Mouse (Mus musculus): ENCODE data around the gene Maml1. TPM values are rescaled to one million over a fixed set of nuclear protein-coding genes. Genes with fewer than 3 reads are reported as not detected.
A peak's percentile ranks its signal among the peaks of the same experiment; 100 is the strongest.

Gene Maml1
- polyA plus RNA-seq, 1 experiment from 2014 or later: 4.1 TPM

- Histone ChIP-seq H3K27me3 (ENCODE audit: control insufficient read depth, insufficient read depth, low read length) (no peaks in the 10 kb centered on the region), H3K36me3 (ENCODE audit: control insufficient read depth, insufficient read depth, low read length) (no peaks in the 10 kb centered on the region), H3K4me3 (replicated peaks; ENCODE audit: low read length) (no peak overlapping the region), H3K9me3 (replicated peaks; ENCODE audit: control insufficient read depth, low read length) (no peaks in the 10 kb centered on the region), H3K4me1 (ENCODE audit: control insufficient read depth, insufficient read depth, low read length) (peaks cover 25% of the 10 kb centered on the region), H3K4me2 (ENCODE audit: low read depth, low read length) (no peak overlapping the region), H3K27ac (ENCODE audit: low read length) (no peak overlapping the region), H3K9ac (ENCODE audit: low read length) (no peak overlapping the region)
- no peak for ATAC-seq (ENCODE audit: insufficient read depth, low FRiP score)
- WGBS: 64% methylated on average over 3 of the region's 3 CpGs
Observed at GRCm38 (mm10) chr11:50212060-50212739, 79.9 kb downstream of the Maml1 start.

- H3K36me3 ChIP-seq (ENCODE audit: control insufficient read depth, insufficient read depth, low read length): peaks cover 1% of the 10 kb centered on the region; the same call in 1 of the 2 replicates
- peaks cover 25% of the 10 kb centered on the region for H3K4me1 ChIP-seq (ENCODE audit: control insufficient read depth, insufficient read depth, low read length)
- peak overlapping the region; percentile 97 for H3K9ac ChIP-seq (ENCODE audit: low read length)
- no peak for ATAC-seq (ENCODE audit: insufficient read depth, low FRiP score)
- H3K4me3 ChIP-seq (replicated peaks; ENCODE audit: low read length): peak overlapping the region; percentile 99
- H3K27me3 ChIP-seq (ENCODE audit: control insufficient read depth, insufficient read depth, low read length): no peaks in the 10 kb centered on the region
- peak overlapping the region; percentile 79 for H3K4me2 ChIP-seq (ENCODE audit: low read depth, low read length)
- 86% methylated on average over 3 of the region's 3 CpGs for WGBS
- H3K9me3 ChIP-seq (replicated peaks; ENCODE audit: control insufficient read depth, low read length): no peaks in the 10 kb centered on the region
- H3K27ac ChIP-seq (ENCODE audit: low read length): no peak overlapping the region
Observed at GRCm38 (mm10) chr11:50211322-50212059, 80.6 kb downstream of the Maml1 start.

GRCm38 (mm10) chr11:50210505-50211151, 81.5 kb downstream of the Maml1 start, which contains the start of the genes Sqstm1 and Mgat4b:
TSS of gene Sqstm1 (minus strand) at chr11:50210827.
TSS of gene Mgat4b (plus strand) at chr11:50210890.
- no peaks in the 10 kb centered on the region for H3K9me3 ChIP-seq (replicated peaks; ENCODE audit: control insufficient read depth, low read length)
- under 1% methylated on average over 48 of the region's 48 CpGs for WGBS
- H3K4me2 ChIP-seq (ENCODE audit: low read depth, low read length): peak within 1 kb of the TSS; percentile 79
- no peaks in the 10 kb centered on the region for H3K27me3 ChIP-seq (ENCODE audit: control insufficient read depth, insufficient read depth, low read length)
- H3K9ac ChIP-seq (ENCODE audit: low read length): peak within 1 kb of the TSS; percentile 97
- H3K36me3 ChIP-seq (ENCODE audit: control insufficient read depth, insufficient read depth, low read length): peaks cover 9% of the 10 kb centered on the region; the same call in 1 of the 2 replicates
- ATAC-seq (ENCODE audit: insufficient read depth, low FRiP score): peak; percentile 57
- H3K27ac ChIP-seq (ENCODE audit: low read length): peak within 1 kb of the TSS; percentile 99
- peak within 1 kb of the TSS; percentile 99 for H3K4me3 ChIP-seq (replicated peaks; ENCODE audit: low read length)
- H3K4me1 ChIP-seq (ENCODE audit: control insufficient read depth, insufficient read depth, low read length): peaks cover 19% of the 10 kb centered on the region

GRCm38 (mm10) chr11:50210101-50210504, 82.0 kb downstream of the Maml1 start:
- Histone ChIP-seq H3K27me3 (ENCODE audit: control insufficient read depth, insufficient read depth, low read length) (no peaks in the 10 kb centered on the region), H3K9ac (ENCODE audit: low read length) (peak overlapping the region; percentile 97)
- under 1% methylated on average over 24 of the region's 24 CpGs for WGBS

GRCm38 (mm10) chr11:50208039-50208438, 84.1 kb downstream of the Maml1 start:
- Histone ChIP-seq H3K4me2 (ENCODE audit: low read depth, low read length) (no peak overlapping the region; the same call in 1 of the 2 replicates), H3K4me1 (ENCODE audit: control insufficient read depth, insufficient read depth, low read length) (peaks cover 14% of the 10 kb centered on the region), H3K27ac (ENCODE audit: low read length) (no peak overlapping the region), H3K36me3 (ENCODE audit: control insufficient read depth, insufficient read depth, low read length) (peaks cover 23% of the 10 kb centered on the region), H3K9me3 (replicated peaks; ENCODE audit: control insufficient read depth, low read length) (no peaks in the 10 kb centered on the region), H3K27me3 (ENCODE audit: control insufficient read depth, insufficient read depth, low read length) (no peaks in the 10 kb centered on the region), H3K9ac (ENCODE audit: low read length) (no peak overlapping the region), H3K4me3 (replicated peaks; ENCODE audit: low read length) (no peak overlapping the region)
- WGBS: 92% methylated on average over 5 of the region's 5 CpGs
- no peak for ATAC-seq (ENCODE audit: insufficient read depth, low FRiP score)

More at GRCm38 (mm10) chr11:50210101-50210504, 82.0 kb downstream of the Maml1 start:
- Histone ChIP-seq H3K36me3 (ENCODE audit: control insufficient read depth, insufficient read depth, low read length) (peaks cover 13% of the 10 kb centered on the region; the same call in 1 of the 2 replicates), H3K4me2 (ENCODE audit: low read depth, low read length) (peak overlapping the region; percentile 79), H3K9me3 (replicated peaks; ENCODE audit: control insufficient read depth, low read length) (no peaks in the 10 kb centered on the region), H3K4me1 (ENCODE audit: control insufficient read depth, insufficient read depth, low read length) (peaks cover 16% of the 10 kb centered on the region), H3K27ac (ENCODE audit: low read length) (peak overlapping the region; percentile 99), H3K4me3 (replicated peaks; ENCODE audit: low read length) (peak overlapping the region; percentile 99)
- ATAC-seq (ENCODE audit: insufficient read depth, low FRiP score): peak; percentile 96

- peaks cover 8% of the 10 kb centered on the region for H3K4me1 ChIP-seq (ENCODE audit: control insufficient read depth, insufficient read depth, low read length)
- H3K36me3 ChIP-seq (ENCODE audit: control insufficient read depth, insufficient read depth, low read length): peaks cover 23% of the 10 kb centered on the region
- no peak overlapping the region for H3K27ac ChIP-seq (ENCODE audit: low read length)
- no peak overlapping the region for H3K4me3 ChIP-seq (replicated peaks; ENCODE audit: low read length)
- no peaks in the 10 kb centered on the region for H3K27me3 ChIP-seq (ENCODE audit: control insufficient read depth, insufficient read depth, low read length)
- 97% methylated on average over 14 of the region's 14 CpGs for WGBS
- H3K9ac ChIP-seq (ENCODE audit: low read length): no peak overlapping the region
- no peak overlapping the region for H3K4me2 ChIP-seq (ENCODE audit: low read depth, low read length)
- no peaks in the 10 kb centered on the region for H3K9me3 ChIP-seq (replicated peaks; ENCODE audit: control insufficient read depth, low read length)
- no peak for ATAC-seq (ENCODE audit: insufficient read depth, low FRiP score)
Observed at GRCm38 (mm10) chr11:50207344-50207743, 84.8 kb downstream of the Maml1 start.

- Histone ChIP-seq H3K9me3 (replicated peaks; ENCODE audit: control insufficient read depth, low read length) (no peaks in the 10 kb centered on the region), H3K36me3 (ENCODE audit: control insufficient read depth, insufficient read depth, low read length) (peaks cover 33% of the 10 kb centered on the region)
Observed at GRCm38 (mm10) chr11:50206037-50206436, 86.1 kb downstream of the Maml1 start.

More at GRCm38 (mm10) chr11:50206037-50206436, 86.1 kb downstream of the Maml1 start:
- Histone ChIP-seq H3K9ac (ENCODE audit: low read length) (no peak overlapping the region), H3K27ac (ENCODE audit: low read length) (no peak overlapping the region), H3K4me2 (ENCODE audit: low read depth, low read length) (no peak overlapping the region), H3K27me3 (ENCODE audit: control insufficient read depth, insufficient read depth, low read length) (no peaks in the 10 kb centered on the region), H3K4me3 (replicated peaks; ENCODE audit: low read length) (no peak overlapping the region), H3K4me1 (ENCODE audit: control insufficient read depth, insufficient read depth, low read length) (peaks cover 7% of the 10 kb centered on the region)
- ATAC-seq (ENCODE audit: insufficient read depth, low FRiP score): no peak
- WGBS: 73% methylated on average over 2 of the region's 2 CpGs
